Mouse (Mus musculus) CD8-positive naive resting alpha-beta T cell, adult 2 months (primary cell): ENCODE measurements around the gene Glmp.
"Not testable (repeated sequence)": the region's sequence is repeated elsewhere in the genome, so short reads cannot be mapped to it uniquely, and the experiment has no call there.

ENCODE experiments used
- DNase-seq, 2 experiments: peaks; one replicate each; pipeline ENCODE4 v3.0.0; 2022; ENCODE audit warnings: low read depth in 2 of 2, low spot score in 2 of 2

The Glmp gene

DNA sequence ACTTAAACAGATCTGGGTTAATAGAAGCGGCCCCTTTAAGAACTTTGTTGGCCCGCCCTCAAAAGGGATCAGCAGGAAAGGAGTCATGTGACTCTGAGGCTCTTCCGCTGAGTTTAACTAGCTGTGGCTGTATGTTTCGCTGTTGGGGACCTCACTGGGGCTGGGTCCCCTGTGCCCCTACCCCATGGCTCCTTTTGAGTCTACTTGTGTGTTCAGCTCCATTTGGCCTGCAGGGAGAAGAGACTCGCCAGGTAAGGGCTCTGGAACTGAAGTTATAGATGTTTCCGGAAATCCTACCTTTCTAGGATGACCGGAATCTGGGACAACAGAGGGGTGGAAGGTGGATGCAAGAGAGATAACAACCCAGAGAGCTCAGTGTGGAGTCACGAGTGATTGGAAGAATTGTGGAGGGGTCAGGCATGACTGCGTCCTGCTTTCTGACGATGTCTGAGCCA is at the start of gene Glmp:
Gene Glmp, plus strand, starts transcription at position 73 of the 455 bp plus-strand sequence.
- peak; percentile 23 to 31 for DNase-seq

DNA sequence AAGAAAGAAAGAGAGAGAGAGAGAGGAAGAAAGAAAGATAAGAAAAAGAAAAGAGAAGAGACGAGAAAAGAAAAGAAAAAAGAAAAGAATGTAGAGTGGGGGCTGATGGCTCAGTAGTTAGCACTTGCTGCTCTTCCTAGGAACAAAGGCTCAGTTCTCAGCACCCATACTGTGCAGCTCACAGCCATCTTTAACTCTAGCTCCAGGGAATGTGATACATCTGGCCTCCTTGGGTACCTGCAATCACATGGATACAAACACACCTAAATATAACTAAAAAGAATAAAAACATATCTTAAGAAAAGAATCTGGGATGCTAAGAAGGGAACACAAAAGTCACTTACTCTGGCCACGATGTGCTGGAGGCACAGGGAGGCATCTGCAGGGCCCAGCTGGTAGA is 48.7 kb upstream of the Glmp start:
- DNase-seq: no peak

DNA sequence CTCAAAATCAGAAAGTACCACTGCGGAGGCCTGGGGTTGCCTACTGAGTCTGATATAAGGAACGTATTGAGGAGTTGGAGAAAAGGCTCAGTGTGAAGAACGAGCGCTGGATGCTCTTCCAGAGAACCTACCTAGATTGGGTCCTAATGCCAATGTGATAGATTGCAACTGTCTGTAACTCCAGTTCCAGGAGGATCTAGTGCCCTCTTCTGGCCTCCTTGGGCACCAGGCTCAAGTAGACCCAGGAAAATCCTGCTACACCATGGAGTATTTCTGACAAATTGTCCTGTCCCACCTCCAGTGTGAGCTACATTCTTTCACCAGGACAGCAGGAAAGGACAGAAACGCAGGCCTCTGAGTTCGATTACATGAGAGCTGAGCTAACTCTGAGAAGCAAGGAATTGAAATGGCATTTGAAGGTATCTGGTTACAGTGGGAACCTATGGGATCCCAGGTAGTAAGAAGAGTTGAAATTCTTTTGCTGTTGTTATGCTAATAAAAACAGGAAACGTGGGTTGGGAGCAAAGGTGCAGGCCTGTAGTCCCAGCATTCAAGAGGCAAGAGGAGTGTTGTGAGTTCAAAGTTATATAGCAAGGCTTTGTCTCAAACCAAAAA is 48.2 kb upstream of the Glmp start:
- DNase-seq: no peak

DNA sequence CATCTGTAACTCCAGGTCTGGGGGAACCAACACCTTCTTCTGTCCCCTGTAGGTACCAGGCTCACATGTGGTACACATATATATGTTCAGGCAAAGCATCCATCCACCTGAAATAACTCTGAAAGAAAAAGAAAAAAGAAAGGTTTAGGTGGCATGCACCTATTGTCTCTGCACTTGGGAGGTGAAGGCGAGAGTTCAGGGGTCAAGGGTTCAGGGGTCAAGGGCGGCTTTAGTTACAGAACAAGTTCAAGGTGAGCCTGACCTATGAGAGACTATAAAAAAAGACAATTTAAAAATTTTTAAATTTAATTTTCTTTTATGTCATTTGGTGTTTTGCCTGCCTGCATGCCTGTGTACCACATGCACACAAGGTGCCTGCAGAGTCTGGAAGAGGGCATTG is 44.8 kb upstream of the Glmp start:
- DNase-seq: no peak

GRCm38 (mm10) chr3:88281141-88281916 is 43.5 kb upstream of the Glmp start:
- not testable (repeated sequence) for DNase-seq

DNA sequence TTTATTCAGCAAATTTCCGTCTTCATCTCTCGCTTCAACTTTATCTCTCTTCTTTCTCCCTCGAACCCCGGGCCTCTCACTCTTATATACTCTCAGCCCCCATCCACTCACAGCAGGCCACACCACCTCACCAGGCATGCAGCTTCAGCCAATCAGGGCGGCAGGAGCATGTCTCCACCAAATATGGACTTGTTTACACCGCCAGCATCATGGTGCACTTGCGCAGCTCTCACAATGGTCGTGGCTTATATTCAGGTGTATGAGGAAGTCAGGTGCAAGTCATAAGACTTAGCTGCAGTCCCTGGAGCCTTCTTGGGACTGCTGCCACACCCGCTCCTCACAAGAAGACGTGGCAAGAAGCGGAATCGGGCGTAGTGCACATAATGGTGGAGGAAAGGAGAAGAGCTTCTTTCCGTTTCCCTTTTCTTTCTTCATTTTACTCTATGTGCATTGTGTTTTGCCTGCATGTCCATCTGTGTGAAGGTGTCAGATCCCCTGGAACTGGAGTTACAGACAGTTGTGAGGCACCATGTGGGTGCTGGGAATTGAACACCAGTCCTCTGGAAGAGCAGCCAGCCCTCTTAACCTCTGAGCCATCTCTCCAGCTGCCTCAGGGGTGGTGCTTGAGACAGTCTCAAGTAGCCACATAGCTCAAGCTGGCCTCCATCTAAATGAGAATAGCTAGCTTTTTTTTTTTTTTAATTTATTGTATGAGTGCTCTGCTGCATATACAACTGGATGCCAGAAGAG is 39.8 kb upstream of the Glmp start:
- not testable (repeated sequence) for DNase-seq

DNA sequence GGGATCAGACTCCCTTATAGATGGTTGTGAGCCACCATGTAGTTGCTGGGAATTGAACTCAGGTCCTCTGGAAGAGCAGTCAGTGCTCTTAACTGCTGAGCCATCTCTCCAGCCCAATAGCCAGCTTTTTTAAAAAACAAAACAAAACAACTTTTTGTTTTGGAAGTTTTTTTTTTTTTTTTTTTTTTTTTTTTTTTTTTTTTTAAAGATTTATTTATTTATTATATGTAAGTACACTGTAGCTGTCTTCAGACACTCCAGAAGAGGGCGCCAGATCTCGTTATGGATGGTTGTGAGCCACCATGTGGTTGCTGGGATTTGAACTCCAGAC is 39.3 kb upstream of the Glmp start:
- not testable (repeated sequence) for DNase-seq

DNA sequence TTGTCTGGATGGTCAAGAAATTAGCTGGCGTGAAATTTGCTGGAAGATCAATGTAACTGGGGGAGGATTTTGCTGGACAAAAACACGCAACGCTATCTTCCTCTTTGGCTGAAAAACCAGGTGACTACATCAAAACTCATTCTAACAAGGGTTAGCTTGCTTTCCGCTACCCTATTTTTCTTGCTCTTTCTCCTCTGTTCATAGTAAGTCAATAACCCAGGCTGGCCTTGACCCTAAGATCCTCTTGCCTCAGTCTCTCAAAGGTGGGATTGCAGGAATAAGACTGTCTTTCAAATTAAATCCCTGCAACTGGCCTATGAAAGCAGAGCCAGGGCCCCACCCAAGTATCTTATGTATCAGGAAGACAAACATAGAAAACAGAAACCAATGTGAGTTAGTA is 37.7 kb upstream of the Glmp start, which contains the start of gene Gm38392:
Gene Gm38392, minus strand, starts transcription at position 101 of the 400 bp plus-strand sequence.
- DNase-seq: no peak

DNA sequence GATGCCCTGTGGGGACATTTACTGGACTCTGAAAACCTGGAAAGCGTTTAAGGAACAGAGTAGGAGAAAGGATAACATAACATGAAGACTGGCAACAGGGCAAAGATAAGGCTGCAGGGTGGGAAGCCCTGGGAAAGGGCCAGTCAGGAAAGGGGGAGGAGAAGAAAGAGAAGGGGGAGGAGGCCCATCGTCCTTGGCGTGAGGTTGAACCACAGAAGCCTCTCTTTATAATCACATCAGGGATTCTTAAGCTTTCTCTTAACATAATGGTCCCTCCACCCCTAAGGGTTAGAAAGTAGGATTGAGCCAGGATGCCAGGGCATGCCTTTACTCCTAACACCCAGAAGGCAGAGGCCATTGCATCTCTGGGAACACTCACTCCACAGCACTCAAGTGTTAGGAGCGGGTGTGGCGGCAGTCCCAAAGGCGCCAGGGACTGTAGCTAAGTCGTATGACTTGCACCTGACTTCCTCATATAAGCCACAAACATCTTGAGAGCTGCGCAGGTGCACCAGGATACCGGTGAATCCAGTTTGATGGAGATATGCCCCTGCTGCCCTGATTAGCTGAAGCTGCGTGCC is 36.6 kb upstream of the Glmp start:
- not testable (repeated sequence) for DNase-seq

DNA sequence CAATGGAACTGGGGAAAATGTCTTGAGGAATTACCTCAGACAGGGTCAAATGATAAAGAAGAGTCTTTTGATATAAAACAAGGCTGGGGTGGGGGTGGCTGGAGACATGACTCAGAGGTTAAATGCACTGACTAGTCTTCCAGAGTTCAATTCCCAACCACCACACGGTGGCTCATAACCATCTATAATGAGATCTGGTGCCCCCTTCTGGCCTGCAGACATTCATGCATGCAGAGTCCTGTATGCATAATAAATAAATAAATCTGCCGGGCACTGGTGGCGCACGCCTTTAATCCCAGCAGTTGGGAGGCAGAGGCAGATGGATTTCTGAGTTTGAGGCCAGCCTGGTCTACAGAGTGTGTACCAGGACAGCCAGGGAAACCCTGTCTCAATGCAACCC is 32.9 kb upstream of the Glmp start:
- DNase-seq: peak; percentile 22 to 39

GRCm38 (mm10) chr3:88295272-88295671 is 29.6 kb upstream of the Glmp start:
- DNase-seq: not testable (repeated sequence)

- no peak for DNase-seq
Observed at GRCm38 (mm10) chr3:88296110-88296560, 28.7 kb upstream of the Glmp start.

DNA sequence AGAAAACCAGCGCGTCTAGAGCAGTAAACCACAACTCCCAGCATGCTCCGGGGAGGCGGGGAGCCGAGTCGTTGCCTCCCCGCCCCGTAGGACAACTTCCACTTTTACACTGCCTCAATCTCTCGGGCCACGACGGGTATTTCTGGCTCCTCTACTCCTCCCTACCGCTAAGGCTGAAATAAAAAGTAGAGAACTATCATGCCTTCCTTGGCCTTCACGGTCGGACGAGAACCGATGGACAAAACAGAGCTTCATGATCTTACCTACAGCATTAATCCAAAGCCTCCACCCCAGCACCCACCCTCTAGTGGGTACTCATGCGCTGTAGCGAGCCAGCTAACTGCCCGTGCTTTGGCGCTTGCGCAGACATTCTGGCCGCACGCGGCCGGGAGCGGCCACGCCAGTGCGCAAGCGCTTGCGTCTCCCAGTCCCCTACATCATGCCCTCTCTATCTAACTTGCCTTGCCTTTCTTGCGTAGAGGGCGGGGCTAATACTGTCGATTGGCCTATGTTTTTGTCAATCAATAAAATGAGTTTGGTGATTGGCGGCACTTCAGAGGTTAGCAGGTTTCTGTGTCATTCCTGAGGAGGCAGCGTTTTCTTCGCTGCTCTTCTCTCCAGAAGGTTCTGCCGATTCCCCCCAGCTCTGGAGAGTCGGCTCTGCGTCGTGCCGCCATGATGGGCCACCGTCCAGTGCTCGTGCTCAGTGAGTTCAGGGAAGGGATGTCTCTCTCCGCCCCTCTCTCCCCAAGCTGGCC is 28.1 kb upstream of the Glmp start, which contains the start of the genes Tsacc and Cct3:
Gene Tsacc, minus strand, starts transcription at position 439 of the 758 bp plus-strand sequence.
Gene Cct3, plus strand, starts transcription at position 556 of the 758 bp plus-strand sequence.
- peak; percentile 92 to 93 for DNase-seq

GRCm38 (mm10) chr3:88297321-88297851 is 27.4 kb upstream of the Glmp start:
- DNase-seq: no peak

DNA sequence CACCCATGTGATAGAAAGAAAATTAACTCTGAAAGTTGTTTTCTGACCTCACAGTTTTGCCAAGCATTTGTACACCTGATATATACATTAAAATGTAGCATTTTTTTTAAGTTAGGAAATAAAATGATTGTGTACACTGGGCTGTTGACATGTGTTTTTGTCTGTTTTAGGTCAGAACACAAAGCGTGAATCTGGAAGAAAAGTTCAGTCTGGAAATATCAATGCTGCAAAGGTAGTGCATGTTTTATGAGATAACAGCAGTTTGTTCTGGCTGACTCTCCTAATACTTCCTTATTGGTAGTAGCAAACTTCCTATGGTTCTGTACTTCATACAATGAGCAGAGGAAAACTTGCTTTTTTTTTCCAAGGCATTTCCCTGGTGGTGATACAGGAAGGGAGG is 25.7 kb upstream of the Glmp start:
- no peak for DNase-seq

GRCm38 (mm10) chr3:88328956-88329355 is 4.1 kb downstream of the Glmp start:
- no peak for DNase-seq

- DNase-seq: peak; percentile 38 to 61
Observed at GRCm38 (mm10) chr3:88331282-88331681, 6.5 kb downstream of the Glmp start.

GRCm38 (mm10) chr3:88334029-88334658 is 9.3 kb downstream of the Glmp start:
- no peak for DNase-seq

- DNase-seq: no peak
Observed at GRCm38 (mm10) chr3:88334902-88335435, 10.1 kb downstream of the Glmp start.
